Mouse (Mus musculus): ENCODE measurements around the gene Plet1.

The Plet1 gene

DNA sequence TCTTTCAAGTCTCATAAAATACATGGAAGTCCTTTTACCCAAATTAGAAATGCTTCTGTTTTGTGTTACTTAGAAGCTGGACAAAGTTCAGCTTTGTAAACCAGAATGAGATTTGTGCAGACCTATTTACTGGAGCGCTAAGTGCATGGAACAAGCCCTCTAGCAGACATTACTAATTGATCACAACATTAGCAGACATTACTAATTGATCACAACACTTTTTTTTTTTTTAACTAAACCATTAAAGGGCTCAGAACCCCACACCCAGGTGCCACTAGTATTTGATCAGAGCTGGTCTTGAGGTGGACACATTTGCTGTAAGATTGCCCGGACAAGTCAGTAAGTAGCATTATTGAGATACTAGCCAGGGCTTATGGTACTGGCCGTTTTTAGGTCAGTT lies 39.5 kb downstream of the Plet1 start:
- in situ Hi-C loops (cut with MboI) = no loop called here

DNA sequence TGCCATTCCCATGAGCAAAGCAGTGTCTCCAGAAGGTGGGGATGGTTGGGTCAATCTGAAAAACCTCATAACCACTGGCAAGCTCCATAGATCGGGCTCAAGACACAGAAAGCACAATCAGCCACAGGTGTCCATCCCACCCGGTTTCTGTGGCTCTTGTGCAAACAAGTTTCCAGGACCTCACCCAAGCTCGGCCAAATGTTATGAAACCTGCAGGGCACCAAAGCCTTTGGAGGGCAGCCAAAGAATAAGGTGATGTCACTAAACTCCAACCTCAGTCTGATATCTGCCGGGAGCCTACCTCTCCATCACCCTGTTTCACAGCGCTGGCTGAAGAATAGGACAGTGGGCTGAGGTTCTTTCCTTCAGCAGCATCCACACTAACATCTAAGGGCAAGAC lies 41.6 kb downstream of the Plet1 start:
- in situ Hi-C loops (cut with MboI) = no loop called here

DNA sequence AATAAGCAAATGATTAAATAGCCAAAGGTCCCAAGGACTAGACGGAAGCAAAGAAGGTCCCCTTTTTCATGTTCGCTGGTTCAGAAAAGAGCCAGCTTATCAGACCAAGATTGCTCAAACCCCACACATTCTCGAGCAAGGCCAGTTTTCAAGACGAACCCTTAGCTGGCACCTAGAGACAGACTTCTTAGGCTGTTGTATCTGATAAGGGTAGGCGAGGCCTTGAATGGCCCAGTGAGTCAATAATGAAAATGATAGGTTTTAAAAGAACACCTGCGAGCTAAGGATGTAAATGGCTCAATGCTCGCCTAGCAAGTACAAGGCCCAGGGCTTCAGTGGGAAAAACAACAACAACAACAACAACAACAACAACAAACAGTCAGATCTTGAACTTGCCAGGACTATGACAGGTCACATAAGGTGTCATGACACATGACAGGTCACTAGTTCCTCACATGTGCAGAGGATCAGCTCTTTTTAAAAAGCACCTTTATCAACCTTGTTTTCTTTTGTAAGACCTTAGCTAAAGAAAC lies 42.3 kb downstream of the Plet1 start:
- in situ Hi-C loops (cut with MboI) = no loop called here

DNA sequence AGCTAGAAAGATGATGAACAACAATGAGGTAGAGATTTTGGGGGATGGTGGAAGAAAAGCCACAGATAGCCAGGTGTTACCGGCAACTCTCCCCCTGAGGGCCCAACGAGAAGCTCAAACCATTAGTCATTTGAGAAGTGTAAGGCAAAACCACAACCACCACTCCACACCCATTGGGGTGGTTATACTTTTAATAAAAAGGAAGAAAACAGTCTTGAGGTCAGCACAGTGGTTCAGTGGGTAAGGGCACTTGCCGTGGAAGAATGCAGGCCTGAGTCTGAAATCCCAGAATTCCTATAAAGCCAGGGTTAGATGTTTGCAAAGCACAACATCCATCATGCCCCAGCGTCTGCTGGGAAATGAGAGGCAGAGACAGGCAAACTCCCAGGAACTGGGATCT lies 43.0 kb downstream of the Plet1 start:
- in situ Hi-C loops (cut with MboI) = no loop called here

DNA sequence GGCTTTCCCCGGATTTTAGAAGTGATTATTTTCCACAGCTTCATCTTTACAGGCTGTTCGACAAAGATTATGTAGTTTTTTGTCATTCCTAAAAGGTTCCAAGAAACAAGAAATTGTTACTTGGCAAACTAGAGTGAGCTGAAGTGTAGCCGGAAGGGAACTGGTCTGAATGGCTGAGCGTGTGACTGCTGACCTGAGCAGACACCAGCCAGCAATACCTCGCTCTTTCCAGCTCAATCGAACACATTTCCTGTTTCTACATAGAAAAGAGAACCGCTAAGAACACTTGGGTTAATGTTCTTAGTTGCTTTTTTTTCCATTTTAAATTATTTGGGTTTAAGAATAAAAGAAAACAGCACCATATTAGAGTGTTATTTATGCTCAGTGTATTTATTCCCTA lies 45.8 kb downstream of the Plet1 start:
- in situ Hi-C loops (cut with MboI) = no loop called here

DNA sequence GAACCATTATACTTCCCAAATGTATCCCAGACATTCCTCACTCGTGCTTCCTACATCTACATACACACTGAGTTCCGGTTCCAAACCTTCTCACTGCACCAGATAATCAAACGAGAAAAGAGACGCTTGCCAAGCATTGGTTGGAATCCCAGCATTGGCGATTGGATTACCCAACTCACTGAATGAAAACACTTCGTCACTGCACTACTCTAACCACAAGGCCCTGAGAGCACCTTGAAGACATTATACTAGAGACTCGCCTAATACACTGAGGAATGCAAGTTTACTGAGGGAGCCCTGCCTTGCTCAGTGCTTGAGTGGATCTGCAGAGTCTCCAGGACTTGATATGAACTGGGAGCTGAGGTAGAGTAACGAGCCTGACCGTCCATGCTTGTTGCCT lies 48.1 kb downstream of the Plet1 start:
- in situ Hi-C loops (cut with MboI) = no loop called here

DNA sequence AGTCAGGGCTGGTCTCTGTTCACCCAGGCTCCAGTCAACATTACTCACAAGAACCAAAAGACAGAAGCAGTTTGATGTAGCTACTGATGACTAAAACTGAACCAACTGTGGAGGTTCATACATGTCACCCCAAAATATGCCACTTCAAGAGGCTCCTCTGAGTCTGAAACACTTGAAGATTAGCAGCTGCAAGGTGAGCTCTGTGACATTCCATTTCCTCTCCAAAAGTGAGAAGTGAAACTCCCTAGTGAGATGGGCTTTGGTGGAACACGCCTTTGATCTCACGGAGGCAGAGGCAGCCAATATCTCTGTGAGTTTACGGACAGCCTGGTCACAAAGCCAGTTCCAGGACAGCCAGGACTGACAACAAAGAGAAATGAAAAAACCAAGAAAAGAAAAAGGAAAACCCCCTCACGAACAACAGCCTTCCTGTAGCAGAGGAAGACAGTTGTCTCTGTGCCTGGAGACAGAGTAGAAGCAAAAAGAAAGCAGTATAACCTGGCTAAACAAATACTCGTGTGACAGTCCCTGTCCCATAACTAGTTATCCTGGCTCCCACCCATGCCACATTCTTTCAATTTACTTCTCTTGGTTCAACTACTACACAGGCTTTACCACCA lies 53.6 kb downstream of the Plet1 start:
- in situ Hi-C loops (cut with MboI) = no loop called here

DNA sequence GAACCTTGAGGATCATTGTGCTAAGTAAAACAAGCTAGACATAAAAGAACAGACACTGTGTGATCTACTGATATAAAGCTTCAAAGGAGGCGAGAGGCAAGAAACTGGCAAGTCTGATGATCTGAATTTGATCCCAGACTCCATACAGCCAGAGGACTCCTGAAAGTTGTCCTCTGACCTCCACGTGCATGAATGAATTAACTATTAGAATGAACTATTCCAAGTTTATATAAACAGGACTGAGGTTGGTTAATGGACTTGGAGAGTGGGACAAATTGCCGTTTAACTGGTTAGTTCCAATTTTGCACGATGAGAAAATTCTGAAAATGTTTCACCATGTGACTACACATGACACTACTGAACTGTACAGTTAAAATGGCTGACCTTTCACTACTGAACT lies 54.6 kb downstream of the Plet1 start:
- in situ Hi-C loops (cut with MboI) = no loop called here

DNA sequence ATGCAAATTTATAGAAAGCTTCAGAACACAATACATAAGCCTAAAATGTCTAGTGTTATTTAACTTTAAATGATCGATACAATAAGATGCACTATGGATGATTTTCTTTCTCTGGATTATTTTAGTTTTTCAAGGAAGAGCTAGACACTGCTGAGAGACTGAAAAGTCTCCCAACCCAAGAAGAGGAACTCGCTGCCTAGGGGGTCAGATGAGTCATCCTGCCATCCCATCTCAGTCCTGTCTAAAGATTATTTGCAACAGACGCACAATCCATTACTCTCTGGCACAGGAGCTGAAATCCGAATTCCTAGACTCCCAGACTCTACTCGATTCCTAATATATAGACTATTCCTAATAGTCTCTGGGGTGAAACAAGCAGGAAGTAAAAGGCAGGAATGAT lies 57.9 kb downstream of the Plet1 start:
- in situ Hi-C loops (cut with MboI) = no loop called here

DNA sequence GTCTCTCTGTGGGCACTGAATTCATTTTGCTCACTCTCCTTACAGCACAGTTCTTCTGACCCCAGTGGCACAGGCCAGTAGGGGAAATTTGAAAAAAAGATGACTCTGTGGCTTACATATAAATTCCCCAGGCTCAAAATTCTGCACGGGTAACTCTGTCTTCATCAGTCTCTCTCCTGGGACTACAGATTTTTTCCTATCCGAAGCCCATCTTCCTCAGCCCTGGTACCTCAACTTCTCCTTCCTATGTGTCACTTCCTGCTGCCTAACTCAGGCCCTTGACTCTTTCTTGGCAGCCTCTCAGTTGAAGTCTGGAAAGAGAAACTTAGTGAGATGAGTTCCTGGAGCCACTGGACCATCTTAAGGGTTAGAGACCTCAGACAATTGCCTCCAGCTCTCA lies 59.2 kb downstream of the Plet1 start:
- in situ Hi-C loops (cut with MboI) = no loop called here

DNA sequence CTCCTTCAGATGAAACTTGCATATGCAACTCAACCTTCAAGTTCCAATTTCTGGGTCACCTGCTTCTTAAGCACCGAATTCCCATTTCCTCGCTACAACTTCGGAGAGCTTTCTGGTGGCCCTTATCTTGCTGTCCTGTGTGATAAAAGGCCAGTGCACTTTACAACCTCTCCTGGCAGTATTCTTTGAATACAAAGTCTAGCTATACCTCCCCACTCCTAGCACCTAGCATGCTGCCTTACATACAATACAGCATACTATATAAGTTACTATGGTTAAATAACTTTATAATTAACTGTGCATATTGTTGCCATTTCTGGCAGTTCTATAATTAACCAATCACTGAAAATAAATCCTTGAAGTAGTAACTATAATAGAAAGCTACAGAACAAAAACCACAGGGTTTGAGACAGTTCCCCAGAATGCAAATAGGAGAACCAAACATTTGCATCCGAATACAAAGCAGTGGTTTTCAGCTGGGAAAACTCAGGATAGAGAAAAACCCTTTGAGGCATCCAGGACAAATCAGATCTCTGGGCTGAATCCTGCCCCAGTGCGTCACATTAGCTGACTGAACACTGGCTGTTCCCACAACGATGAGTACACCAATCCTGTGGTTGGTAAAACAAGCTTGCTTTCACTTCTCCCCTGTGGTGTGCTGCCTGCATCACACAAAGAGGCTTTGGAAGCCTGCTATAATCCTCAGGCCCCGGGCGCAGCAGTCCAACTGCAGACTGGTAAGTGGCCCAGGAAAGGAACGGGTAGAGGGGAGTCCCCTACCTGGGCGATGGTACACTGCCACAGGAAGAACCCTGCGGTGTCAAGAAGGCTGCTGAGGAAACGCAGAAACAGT lies 60.1 kb downstream of the Plet1 start, which contains the start of gene Il18:
Il18 (plus strand) TSS at position 587 of the 853 bp plus-strand sequence.
- in situ Hi-C loops (cut with MboI) = no loop called here

DNA sequence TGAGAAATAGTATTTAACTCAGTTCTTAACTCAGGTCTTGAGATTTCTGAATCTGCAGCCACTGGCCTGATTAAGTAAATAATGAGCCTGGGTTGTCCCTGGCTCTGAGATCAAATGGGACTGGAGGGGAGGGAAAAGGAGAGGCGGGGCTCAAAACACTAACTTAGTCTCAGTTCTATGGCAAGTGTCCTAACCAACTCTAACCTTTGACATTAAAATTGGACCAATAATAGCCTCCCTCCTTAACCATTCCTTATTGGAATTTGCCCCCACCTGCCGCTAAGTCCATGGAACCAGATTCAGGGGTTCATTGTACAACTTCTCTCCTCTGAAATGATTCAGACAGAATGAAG lies 60.7 kb downstream of the Plet1 start, which contains the start of gene Bco2:
Bco2 (minus strand) TSS at position 88 of the 353 bp plus-strand sequence.
- in situ Hi-C loops (cut with MboI) = no loop called here

All from mature B cell (primary cell).